Mouse (Mus musculus) telencephalon, adult 2 months (tissue): Measurements from ENCODE around the gene Mblac2.
A peak's percentile ranks its signal among the peaks of the same experiment; 100 is the strongest.
"Not testable (repeated sequence)": the region's sequence is repeated elsewhere in the genome, so short reads cannot be mapped to it uniquely, and the experiment has no call there.

Source experiments
- DNase-seq: peaks from one replicate; pipeline ENCODE4 v3.0.0-alpha.2; 2011; ENCODE audit warnings: low read depth, low spot score

Mblac2 gene

DNA sequence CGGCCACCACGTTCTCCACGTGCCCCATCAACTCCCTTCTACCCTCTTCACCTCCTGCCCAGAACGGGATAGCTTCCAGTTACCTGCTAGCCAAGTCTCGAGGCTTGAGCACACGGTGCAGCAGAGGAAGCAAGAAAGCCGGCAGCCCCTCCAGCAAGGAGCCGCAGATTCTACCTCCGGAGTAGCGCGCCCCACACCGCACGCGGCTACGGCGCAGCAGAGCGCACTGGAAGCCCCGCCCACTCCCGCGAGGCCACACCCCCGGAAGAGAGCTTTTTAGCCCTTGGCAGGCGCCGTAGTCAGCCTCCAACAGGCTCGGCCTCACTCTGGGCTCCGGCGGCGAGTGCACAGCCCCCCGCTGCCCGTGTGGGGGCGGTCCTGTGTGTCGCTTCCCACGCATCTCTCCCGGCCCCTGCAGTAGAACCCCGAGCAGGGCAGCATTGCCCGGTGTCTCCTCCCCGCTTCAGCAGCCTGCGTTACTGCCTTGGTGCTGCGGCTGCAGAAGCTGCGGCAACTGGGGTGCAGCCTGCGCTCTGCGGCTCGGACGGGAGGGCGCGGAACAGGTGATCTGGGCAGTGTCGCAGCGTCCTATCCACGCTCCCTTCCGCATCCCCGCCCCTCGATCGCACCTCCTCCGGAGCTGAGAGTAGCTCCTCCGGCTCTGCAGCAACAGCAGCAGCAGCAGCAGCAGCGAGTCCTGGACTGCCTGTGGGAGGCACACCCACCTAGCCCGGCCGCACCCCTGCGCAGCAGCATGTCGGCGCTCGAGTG is at the start of gene Mblac2, which contains the start of gene Polr3g:
TSS of gene Mblac2 (plus strand) at position 567 of the 771 bp plus-strand sequence.
TSS of gene Polr3g (minus strand) at position 239 of the 771 bp plus-strand sequence.
- DNase-seq: peak; percentile 88

DNA sequence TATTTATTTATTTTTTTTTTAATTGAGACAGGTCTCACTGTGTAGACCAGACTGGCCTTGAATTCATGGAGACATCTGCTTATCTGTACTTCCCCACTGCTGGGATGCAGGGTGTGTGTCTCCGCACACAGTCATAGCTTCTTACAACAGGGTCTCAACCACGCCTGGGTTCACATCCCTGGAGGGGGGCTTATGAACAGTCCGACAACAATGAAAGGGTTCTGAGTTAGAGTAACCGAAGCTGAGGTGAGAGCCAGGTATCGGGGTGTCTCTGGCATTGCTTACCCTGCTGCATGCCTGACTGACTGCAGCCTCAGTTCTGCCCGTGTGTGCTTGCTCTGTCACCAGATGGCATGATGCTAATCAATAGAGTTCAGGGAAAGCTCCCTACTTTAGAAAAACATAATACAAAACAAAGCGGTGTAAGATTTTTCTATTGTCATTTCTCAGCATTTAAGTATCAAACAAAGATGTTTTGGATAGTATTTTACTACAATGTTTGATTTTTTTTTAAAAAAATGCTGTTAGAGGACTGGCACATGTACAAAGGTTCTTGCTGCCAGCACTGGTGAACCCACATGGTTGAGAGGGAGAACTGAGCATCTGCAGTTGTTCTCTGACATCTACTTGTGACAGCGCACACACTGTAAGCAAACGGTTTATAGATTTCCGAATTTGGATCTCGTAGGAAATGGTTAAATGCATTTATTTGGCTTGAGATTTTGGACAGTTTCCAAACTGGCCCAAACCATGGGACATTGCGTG is 47.4 kb upstream of the Mblac2 start:
- DNase-seq: no peak

DNA sequence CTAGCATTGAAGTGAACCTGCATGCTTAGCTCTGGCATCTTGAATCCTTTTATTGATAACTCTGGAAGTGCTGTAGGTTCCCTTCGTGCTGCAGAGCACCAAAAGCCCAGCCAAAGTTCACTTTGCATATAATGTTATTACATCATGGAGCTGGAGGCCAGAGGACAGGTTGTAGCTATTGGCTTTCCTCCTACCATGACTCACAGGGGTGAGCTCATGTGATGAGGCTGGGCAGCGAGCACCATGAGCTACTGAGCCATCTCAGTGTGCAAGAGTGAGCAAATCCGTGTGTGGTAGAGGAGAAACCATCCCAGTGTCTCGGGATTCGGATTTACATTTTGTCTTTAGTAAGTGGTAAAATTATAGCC is 46.8 kb upstream of the Mblac2 start:
- DNase-seq: no peak

DNA sequence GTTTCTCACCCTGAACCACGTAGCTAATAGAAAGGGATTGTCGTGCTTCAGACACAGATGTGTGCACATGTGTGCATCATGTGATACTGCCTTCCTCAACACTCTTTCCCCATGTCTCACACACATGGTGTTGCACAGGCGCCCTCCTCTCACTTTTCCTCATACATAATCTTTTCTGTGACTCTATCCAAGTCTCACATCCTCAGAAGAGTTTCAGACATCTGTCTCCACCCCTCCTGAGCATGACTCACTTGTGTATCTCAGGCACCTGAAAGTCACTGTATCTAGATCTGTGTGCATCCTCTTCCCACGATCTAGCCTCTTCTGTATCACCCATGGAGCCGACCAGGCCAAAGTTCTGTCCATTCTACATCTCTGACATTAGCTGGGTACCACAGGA is 43.4 kb upstream of the Mblac2 start:
- DNase-seq: no peak

DNA sequence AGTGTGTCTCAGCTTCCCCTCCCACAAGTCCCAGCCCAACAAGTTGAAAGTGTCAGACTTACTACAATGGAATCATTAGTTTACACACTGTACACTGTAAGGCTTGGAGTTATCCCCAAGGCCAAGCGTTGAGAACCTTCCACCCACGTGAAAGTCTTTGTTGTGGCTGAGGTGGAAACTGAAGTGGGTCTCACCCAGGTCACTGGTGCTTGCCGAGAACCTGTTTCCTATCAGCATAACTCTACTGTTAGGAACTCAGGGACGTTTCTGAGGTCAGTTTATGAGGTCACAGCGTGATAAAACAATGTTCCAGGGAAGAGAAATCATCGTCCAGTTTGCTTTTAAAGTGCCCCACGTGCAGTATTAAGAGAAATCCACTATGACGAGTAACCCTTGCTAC is 35.8 kb upstream of the Mblac2 start:
- DNase-seq: no peak

DNA sequence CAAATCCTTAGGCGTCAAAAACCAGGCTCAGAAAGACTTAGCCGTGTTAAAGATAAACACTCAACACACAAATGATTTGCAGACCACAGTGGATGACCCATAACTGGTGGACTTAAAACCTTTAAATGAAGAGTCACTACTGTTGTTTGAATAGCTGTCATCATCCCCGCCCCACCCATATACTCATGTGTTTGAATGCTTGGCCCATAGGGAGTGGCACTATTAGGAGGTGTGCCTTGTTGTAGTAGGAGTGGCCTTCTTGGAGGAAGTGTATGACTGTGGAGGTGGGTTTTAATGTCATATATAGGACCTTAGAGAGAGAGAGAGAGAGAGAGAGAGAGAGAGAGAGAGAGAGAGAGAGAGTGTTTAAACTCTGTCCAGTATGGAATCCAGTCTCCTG is 28.0 kb upstream of the Mblac2 start:
- no peak for DNase-seq

DNA sequence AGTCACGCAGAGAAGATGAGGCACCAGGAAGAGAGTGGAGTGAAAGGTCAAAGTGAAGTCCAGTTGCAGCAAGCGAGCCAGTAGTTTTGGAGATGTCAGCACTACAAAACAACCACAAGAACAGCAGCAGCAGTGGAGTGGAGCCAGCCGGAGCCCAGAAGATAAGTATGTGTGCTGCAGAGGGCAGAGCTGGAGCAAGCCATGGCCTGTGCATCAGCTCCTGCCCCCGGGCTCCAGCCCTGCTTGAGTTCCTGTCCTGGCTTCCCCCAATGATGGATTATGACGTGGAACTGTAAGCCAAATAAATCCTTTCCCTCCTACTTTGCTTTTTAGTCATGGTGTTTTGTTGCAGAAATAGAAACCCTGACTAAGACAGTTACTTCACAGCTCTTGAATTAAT is 26.9 kb upstream of the Mblac2 start:
- DNase-seq: peak; percentile 44

DNA sequence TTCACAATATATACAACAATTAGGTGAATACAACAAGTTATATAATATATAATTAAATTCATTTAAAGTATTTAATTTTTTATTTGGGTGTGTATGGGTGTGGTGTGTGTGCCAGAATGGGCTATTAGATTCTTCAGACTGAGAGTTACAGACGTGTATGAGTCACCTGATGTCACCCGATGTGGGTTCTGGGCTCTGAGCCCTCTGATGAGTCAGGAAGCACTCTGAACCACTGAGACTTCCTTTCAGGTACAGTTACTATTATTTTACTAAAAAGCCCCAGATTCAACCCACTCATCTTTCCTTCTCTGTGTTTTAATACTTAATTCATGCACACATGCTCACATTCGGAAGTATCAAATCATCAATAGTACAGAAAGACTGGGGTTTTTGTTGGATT is 26.3 kb upstream of the Mblac2 start:
- DNase-seq: no peak

DNA sequence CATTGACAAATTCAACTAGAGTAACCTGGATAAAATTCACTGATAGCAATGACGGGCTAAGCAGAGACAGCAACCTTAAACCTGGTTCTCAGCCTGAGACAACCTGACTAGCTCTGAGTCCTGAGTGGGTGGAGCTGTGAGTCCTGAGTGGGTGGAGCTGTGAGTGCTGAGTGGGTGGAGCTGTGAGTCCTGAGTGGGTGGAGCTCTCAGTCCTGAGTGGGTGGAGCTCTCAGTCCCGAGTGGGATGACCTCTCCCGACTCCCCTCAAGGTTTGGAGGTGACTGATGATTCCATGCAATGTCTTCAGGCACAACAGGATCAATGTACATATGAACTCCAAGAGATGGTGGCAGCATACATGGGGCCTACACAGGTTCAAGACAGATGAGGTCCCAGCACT is 21.6 kb upstream of the Mblac2 start:
- no peak for DNase-seq

DNA sequence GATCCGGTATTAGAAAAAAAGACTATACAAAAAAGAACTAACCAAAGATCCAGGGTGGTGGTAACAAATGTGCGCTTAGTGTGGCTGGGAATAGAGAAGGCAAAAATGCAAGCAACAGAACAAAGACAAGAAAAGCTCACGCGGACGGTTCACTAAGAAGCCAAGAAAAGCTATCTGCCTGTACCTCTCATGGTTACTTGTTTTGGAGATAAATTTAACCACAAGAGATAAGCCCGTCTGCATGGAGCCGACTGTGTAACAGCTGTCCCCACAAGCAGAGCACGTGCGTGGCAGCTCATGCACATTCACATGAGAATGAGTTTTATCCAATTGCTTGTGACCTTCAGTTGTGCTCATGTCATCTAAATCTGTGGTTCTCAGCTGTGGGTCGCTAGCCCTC is 20.7 kb upstream of the Mblac2 start:
- no peak for DNase-seq

DNA sequence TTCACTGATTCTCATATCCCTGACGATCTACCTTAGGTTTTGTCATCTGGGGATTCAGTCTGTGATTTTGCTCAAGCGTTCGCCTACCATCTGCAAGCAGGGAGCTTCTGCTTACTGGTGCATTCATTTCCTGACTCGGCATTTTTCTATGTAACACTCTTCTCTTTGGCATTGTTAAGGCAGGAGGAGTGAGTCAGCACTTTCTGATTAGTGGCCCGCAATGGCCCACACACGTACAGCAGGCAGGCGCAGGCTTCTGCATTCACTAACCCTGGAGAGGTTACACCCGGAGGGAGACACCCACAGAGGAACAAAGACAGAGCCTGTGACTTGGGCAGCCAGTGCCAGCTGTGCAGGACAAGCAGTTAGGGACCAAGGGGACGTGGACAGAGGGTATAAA is 19.5 kb upstream of the Mblac2 start:
- peak; percentile 35 for DNase-seq

DNA sequence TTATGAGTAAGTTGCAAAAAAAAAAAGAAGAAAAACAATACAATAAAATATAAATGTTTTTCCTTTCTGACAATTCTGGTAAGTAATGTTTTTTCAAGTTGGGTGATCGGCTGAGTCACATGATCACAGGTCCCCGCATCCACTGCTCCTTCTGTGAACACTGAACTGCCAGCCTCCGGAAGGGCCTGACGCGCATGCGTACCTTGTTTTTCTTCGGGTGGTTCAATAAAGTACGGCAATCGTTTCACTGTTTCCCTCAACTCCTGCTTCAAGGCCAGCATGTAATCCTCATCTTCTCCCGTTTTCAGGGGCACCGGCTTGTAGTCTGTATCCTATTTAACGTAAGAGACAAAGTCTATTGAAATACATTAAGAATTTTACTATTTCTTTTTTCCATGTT is 16.7 kb upstream of the Mblac2 start:
- no peak for DNase-seq

DNA sequence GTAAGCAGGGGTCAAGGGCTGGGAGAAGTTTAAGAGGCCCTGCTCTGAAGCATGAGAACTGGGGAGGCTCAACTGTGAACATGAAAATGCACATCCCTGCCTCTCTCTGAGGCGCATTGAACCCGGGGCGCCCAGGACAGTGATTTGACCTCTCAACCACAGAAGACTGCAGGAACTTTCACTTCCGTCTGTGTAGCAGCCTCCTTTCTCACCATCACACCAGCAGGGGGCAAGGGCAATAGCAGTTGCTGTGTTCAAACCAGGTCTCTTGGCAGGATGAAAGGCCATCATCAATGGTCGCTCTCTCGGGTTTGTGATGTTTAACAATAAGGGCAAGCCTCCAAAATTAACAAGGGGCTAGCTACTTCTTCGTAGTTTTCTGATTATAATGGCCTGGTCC is 8.0 kb upstream of the Mblac2 start:
- no peak for DNase-seq

DNA sequence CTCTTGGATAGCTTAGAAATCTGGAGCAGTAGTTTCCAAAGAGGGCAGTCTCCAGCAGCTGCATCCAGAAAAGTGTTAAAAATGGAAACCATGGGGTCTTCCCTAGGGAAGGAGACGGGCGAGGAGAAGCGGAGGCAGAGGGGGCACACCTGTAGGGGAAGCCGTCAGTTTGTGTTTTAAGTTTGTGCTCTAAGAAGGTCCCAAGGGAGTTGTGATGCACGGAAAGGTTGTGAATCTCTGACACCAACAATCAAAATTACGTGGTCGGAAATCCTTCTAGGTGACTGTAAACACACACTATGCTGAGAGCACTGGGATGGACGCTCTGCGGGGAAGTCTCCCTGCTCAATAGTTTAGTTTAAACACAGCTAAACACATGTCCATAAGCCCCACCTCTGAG is 7.5 kb upstream of the Mblac2 start:
- no peak for DNase-seq

DNA sequence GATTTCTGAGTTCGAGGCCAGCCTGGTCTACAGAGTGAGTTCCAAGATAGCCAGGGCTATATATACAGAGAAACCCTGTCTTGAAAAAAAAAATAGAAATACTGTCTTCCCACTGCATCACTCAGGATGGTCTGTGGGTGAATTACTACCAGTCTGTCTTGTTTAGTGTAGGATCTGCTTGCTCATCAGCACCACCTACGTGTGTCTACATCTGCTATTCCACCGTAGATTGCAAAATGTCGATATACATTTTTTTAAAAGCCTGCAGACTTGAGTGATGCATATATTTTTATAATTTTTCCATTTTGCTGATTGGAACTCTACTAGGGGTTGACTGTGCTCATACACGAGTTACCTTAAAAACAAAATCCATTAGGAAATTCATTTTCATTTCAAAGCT is 4.8 kb upstream of the Mblac2 start:
- peak; percentile 61 for DNase-seq

DNA sequence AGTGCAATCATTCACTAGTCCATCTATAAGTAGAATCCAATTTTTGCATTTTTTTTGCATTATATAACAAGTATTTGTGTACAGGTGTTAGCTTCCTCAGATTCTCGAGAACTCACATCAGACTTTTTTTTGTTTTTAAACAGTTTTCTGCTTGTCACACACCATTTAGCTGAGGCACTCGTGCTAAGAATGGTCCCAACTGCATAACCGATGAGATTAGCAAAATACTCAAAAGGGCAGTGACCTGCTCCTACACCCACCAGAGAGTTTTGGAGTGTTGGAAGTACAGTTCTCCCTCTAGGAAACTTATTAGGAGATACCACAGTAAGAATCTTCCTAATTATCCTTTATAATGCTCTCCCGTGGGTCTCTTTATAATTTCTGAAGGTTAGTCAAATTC is 1.3 kb upstream of the Mblac2 start:
- DNase-seq: no peak

DNA sequence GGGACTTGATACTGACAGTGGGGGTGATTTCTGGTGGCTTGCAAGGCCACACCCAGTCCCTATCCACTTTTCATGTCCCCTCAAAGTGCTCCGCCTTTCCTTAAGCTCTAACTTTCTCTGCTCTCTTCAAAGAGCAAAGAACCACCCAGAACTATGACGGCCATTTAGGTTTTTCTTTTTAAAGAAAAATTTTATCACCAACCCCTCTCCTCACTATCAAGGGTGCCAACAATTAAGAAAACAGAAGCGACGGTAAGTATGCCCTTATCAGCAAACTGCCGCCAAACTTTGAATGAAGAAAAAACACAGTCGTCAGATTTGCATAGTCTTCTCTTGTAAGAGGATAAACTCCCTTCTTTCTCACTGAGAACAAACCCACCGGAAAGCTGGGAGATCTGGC is 875 bp upstream of the Mblac2 start:
- no peak for DNase-seq

DNA sequence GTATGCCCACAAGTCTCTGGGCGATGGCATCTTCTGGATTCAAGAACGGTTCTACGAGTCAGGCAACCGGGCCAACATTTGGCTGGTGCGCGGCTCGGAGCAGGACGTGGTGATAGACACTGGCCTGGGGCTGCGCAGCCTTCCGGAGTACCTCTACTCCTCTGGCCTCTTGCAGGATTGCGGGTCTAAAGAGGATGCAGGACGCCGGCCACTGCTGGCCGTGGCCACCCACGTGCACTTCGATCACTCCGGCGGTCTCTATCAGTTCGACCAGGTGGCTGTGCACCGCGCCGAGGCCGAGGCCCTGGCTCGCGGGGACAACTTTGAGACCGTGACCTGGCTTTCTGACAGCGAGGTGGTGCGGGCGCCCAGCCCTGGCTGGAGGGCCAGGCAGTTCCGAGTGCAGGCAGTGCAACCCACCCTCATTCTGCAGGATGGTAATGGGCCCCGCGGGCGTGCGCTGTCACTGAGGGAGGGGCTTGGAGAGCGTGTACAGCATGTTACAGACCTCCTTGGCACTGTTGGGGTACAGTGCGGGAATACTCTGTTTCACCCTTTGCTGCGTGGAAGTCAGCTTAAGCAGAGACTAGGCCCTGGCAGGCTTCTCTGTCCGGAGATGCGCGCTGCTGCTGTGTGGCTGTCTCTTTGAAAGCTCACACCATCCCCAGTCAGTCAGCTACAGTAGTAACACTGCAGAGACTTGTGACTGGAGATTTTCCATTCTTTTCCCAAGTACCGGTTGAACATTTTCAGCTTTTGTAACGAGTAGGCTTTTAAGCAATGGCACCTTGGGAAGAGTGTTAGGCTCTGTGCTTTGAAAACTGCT is 618 bp downstream of the Mblac2 start:
- DNase-seq: peak; percentile 46

DNA sequence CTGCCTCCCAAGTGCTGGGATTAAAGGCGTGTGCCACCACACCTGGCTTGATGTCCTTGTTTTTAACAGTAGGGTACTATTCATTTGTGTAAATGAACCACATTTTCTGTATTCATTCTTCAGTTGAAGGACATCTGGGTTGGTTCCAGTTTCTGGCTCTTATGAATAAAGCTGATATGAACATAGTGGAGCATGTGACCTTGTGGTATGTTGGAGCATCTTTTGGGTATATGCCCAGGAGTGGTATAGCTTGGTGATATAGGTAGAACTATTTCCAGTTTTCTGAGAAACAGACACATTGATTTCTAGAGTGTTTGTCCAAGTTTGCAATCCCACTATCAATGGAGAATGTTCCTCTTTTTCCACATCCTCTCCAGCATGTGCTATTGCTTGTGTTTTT is 2.8 kb downstream of the Mblac2 start:
- DNase-seq: no peak

DNA sequence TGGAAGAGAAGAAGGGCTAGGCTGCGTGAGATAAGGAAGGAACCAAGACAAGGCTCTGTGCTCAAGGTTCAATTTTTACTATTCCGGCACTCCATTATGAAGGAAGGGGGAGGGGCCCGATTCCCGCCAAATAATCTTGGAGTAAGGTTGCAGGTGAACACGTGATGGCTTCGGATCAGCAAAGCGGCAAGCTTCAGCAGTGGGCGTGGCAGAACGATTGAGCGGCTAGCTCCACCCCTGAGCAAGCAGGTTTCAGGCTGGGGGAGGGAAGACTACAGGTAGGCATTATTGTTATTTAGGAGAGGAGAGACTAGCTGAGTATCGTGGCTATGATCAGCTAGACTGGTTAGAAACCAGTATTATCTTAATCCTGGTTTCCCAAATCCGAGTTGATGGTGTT is 17.0 kb downstream of the Mblac2 start:
- not testable (repeated sequence) for DNase-seq

DNA sequence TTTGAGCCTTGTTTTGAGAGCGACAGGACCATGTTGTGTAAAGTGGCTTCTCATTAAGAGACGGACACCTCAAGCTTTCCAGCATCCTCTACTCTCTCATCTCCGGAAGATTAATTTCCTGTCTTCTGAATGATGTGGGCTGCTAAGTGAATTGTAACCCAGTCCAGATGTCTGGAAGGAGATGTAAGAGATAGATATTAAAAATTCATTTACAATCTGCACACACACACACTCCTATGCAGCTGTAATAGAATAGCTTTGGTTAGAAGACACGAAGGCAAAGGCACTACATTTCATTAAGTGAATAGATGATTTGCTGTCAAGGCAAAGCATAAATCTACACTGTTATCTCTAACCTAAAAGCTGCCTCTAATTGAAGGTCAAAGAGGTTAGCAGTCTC is 18.0 kb downstream of the Mblac2 start:
- DNase-seq: no peak

DNA sequence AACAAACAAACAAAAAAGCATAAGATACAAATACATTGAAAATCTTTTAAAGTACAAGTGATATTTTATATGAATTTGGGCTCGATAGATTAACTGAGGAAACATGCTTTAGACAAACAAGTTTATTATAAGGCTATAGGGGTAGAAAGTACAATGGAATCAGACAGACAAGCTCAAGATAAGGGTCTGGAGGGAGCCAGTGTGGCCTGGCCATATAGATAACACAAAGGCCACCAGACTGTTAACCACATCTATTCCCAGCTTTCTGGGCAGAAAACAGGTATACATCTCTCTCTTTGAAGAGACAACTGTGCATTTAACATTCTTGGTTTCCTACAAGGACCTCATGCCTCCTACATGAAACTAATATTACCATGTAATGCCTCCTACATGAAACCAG is 19.2 kb downstream of the Mblac2 start:
- DNase-seq: no peak
